Mouse (Mus musculus): ENCODE measurements around the gene Acsl4. TPM values are rescaled to one million over a fixed set of nuclear protein-coding genes. Genes with fewer than 3 reads are reported as not detected.

Acsl4 gene
- total RNA-seq (2021), result 10 to 100 TPM; 62.8 to 70.2 TPM
- long read RNA-seq, full-length matches to known transcripts, result 47 of 56 reads
- long read RNA-seq, partial matches to known transcripts, result 3 of 56 reads
- long read RNA-seq, other reads (novel, unspliced or antisense), result 6 of 56 reads

DNA sequence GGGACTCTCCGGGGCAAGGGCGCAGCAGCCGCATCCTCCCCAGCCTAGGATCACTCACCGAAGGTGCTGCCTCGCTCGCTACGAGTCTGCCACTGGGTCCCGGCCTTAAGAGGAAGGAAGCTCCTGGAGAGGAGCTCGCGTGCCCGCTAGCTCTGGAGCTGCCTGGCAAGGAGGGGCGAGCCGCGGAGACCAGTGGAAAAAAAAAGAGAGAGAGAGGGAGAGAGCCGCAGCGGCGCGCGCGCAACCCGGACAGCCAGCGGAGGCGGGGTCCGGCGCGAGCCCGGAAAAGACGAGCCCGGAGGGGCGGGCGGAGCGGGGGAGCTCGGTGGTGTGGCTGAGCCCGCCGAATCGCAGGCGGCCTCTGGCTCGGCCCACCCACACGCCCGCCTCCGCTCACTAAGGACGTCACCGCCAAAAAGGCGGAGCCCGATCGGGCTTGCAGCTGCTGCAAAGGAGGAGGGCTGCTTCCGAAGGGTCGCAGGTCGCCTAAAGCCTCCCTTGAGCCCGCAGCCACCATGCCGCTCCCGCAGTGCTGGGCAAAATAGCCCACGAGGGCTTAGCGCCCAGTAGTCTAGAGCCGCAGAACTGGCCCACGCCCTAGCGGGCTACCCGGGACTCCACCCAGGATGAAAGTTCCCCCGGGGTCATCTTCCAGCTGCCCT is at the start of gene Acsl4:
Gene Acsl4, minus strand, starts transcription at position 289 of the 662 bp plus-strand sequence.
- DNase-seq (ENCODE audit: low spot score in 2 of 2), result peak; percentile 82 to 85

DNA sequence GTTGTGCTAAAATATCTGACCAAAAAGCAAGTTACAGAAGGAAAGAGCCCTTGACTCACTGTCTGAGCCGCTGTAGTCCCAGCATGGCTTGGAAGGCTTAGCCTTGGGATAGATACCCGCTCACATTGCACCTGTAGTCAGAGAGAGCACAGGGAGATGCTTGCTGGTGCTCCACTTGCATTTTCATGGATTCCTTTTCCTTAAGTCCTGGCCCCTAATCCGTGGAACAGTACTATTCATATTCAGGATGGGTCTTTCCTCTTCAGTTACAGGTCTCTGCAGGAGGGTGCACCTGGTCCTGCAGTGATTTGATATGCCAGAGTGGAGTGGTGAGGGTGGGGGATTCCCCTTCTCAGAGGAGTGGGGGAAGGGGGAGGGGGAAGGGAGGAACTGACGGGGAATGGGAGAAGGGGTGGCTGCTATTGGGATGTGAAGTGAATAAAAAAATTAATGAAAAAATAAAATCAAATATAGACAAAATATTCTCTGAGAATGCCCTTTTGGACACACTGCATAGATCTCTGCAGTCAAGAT is 47.7 kb upstream of the Acsl4 start:
- DNase-seq (ENCODE audit: low spot score in 2 of 2), result no peak

DNA sequence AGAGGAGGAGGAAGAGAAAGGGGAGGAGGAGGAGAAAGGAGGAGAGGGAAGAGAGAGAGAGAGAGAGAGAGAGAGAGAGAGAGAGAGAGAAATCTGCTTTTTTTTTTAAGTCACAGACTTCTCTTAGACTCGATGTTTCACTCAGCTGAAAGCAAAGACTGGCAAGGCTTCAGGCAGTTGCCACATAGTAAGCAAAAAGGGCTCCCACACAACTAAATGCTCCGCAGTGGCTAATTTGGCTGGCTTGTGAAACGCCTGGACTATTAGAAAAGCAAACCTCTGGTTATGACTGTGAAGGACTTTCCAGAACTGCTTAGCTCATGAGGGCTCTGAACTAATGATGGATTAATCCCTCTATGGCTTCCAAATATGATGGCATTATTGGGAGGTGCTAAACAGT is 42.5 kb upstream of the Acsl4 start:
- no peak for DNase-seq (ENCODE audit: low spot score in 2 of 2)

- DNase-seq (ENCODE audit: low spot score in 2 of 2), result no peak
Measured at GRCm38 (mm10) chrX:142427111-142427510, 36.8 kb upstream of the Acsl4 start.

DNA sequence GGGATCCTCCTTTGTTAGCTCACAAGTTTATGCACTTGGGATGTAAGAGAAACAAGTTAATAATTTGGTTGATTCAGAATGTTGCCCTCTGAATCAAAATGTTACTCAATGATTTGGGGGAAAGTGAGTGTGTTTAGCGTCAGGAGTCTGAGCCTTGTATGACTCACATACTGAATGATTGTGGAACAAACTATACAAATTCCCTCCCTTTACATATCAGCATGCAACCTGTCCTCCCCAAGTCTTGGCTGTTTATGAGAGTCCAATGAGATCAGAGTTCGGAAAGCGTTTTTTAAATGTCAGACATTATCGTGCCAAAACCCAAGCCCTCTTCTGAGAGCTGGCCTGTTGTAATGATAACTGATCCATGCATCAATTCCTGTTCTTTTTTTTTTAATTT is 36.3 kb upstream of the Acsl4 start:
- no peak for DNase-seq (ENCODE audit: low spot score in 2 of 2)

DNA sequence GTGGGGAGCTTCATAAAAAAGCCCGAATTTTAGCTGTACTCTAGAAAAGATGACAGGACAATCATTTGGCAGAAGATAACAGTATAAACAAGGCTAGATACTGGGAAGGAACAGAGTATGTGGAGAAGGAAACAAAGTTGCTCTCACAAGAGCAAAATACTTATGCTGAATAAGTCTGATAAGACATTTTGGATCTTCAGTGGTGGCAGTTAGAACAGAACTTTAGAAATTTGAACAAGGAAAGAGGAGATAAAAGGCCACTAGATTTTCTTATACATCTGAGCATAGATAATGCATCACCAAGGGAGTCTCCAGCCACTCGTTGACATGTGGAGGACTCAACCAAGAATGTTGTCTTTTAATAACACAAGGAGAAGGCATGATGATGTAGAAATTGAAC is 23.5 kb upstream of the Acsl4 start:
- no peak for DNase-seq (ENCODE audit: low spot score in 2 of 2)

DNA sequence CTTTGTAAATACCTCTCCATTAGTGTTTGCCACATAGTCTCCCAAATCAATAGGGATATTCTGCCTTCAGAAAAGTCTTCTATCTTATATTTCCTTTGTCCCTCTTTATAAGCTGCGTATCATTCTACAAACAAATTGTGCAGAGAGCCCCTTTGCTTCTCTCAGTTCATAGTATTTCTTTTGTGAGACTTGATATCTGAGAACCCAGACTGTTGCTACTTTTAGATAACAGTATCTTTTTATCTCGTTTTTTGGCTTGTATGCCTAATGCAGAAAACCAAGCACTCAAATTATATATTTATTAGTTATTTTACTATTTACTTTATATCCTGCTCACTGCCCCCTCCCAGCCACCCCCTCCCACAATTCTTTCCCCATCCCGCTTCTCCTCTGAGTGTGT is 19.7 kb upstream of the Acsl4 start:
- no peak for DNase-seq (ENCODE audit: low spot score in 2 of 2)

DNA sequence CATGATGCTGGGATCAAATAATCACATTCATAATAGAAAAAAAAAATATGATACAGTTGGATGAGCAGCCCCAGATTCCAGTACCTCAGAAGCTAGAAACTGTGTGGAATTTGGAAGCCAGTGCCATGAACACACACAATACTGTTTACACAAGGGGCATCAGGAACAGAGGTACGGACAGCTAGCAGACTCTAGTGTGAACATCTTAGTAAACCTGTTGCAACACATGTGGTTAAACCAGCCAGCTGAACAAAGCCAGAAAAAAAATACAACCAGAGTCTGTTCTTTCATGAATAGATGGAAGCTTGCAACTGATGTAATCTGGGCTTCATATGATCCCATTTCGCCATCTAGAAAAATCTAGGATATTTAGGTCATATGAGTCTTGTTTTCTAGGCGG is 19.0 kb upstream of the Acsl4 start:
- DNase-seq (ENCODE audit: low spot score in 2 of 2), result no peak

GRCm38 (mm10) chrX:142403114-142403513 is 12.8 kb upstream of the Acsl4 start:
- DNase-seq (ENCODE audit: low spot score in 2 of 2), result no peak

DNA sequence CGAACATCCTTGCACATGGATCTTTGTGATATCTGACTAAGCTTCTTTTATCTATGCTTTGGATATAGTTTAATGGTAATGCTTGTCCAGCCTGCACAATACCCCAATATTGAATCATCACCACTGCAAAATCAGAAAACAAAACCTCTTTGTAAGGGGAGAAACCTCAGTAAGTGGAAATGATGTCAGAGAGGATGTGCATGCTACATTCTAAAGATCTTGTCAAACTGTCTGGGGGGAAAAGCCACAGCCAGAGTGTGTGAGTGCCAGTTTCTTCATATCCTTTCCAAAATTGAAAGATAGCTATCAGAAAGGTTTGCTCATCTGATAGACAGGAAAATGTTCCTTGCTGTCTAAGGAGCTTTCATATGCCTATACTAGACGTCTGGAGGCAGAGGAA is 8.3 kb upstream of the Acsl4 start:
- DNase-seq (ENCODE audit: low spot score in 2 of 2), result no peak

- no peak for DNase-seq (ENCODE audit: low spot score in 2 of 2)
Measured at GRCm38 (mm10) chrX:142390909-142391265, 552 bp upstream of the Acsl4 start.

DNA sequence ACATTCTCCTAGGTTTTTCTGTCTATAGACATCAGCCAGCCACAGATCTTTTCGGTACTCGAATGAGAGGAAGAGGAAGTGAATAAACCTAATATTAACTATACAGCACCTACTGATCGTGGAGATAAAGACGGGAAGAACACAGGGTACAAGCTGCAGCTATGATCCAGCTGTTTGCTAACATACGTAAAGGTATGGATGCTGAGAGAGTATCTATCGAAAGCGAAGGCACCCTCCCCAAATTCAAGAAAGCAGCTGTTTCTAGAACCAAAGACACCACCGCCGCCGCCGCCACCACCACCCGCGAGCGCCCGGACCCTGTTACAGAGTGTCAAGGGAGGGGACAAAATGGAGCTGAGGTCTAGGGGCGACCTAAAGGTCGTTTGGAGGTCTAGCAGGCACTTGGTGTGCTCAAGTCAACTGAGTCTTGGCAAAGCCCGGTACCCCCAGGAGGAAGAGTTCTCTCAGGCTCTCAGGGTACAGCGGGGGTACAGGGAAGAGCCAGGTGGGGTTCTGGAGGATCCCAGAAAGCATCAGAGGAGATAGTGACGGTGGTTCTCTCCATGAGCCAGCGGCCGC is 665 bp downstream of the Acsl4 start:
- DNase-seq (ENCODE audit: low spot score in 2 of 2), result peak in 1 of 2 experiments; percentile 12

GRCm38 (mm10) chrX:142388141-142388540 is 2.2 kb downstream of the Acsl4 start:
- DNase-seq (ENCODE audit: low spot score in 2 of 2), result no peak

DNA sequence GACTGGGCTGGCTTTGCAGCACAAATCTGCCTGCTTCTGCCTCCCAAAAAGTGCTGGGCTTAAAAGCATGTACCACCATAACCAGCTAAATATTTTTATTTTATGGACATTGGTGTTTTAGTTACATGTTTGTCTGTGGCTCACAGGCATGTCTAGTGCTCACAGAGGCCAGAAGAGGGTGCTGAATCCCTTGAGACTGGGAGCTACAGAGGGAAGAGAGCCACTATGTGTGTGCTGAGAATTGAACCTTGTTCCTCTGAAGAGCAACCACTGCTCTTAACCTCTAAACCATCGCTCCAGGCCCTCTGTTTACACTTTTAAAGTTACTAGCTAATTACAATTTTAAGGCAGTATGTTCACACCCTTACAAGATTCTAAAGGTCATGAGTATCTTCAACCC is 2.7 kb downstream of the Acsl4 start:
- DNase-seq (ENCODE audit: low spot score in 2 of 2), result no peak

GRCm38 (mm10) chrX:142384918-142385317 is 5.4 kb downstream of the Acsl4 start:
- DNase-seq (ENCODE audit: low spot score in 2 of 2), result no peak

DNA sequence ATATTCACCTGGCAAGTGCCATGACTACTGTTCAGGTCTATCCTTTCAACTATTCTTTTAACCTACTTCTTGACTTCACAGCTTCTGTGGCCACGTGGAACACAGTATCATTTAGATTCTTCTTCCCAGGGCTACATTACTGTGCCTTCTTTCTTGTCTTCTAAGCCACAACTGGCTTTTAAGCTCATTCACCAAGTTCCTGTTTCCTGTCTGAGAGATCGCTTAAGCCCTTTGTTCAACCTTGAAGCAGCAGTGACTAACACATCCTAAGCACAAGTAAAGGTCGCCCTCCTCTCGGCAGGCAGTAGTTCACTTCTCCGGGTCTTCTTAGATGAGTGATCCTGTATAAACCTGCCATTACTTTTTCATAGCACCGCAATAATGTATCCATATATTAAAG is 10.4 kb downstream of the Acsl4 start:
- DNase-seq (ENCODE audit: low spot score in 2 of 2), result no peak

GRCm38 (mm10) chrX:142378048-142378447 is 12.3 kb downstream of the Acsl4 start:
- no peak for DNase-seq (ENCODE audit: low spot score in 2 of 2)

DNA sequence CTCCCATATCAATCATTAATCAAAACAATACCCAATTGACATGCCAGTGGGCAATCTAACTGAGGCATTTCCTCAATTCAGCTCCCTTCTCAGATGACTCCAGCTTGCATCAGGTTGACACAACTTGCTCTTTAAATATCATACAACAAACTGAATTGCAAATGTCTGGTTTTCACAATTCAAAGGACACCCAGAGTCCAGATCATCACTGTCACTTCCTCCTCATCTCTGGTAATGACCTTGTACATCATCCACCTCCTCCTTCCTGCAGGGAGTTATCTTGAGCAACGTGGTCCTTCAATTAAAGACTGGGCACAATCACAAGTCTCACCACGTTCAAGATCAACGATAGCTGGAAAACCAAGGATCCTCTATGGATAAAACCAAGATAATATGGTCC is 13.0 kb downstream of the Acsl4 start:
- no peak for DNase-seq (ENCODE audit: low spot score in 2 of 2)

DNA sequence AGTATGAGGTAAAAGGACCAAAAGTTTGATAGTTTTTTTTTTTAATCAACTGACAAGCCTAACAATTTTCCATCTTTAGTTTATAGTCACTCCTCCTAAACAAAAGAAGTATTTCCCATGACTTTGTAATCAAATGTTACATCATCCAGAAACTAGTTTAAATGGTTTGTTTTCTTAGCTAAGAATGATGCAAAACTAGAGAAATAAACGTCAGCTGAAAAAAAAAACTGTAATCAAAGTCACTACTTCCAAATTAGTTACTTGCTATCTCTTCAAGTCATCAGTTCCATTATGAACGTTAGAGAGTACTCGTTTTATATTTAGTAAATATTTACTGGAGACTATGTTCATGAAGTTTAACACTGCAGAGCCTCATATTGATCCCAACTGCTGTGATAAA is 13.6 kb downstream of the Acsl4 start:
- no peak for DNase-seq (ENCODE audit: low spot score in 2 of 2)

DNA sequence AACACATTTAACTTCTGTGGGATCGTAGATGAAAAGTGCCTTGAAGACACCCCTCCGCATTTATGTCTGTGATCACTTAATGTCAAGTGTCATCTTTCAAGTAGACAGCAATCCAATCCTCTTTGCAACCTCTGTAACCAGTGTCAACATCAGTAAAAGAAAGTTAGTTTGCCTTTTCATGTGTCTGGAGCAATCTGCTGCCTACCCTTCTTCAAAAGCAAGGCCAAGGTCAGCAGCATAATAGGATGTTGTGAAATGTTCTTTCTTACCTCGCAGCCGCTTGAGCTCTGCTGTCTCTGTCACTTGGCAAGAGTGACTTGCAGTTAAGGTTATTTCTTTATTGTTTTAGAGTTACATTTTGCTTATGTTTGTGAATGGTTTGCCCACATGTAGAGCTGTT is 14.8 kb downstream of the Acsl4 start:
- DNase-seq (ENCODE audit: low spot score in 2 of 2), result no peak

GRCm38 (mm10) chrX:142372393-142372792 is 17.9 kb downstream of the Acsl4 start:
- peak in 1 of 2 experiments; percentile 51 for DNase-seq (ENCODE audit: low spot score in 2 of 2)

DNA sequence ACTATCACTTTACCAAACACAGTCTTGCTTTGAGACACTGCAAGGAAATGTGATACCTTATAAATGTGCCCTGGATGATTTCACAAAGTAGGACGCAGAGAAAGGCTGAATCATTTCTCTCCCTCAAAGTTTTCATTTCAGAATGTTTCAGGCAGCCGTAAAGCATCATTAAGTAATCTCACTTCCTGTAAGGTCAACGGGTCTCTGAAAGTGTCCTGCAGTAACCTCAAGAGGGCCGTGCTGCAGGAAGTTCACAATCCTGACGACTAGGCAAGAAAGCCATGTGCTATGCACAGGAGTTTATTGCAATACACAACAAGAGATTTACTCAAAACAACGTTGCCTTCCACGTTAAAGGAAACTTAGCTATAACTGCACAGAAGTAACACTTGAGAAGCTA is 20.4 kb downstream of the Acsl4 start:
- no peak for DNase-seq (ENCODE audit: low spot score in 2 of 2)

DNA sequence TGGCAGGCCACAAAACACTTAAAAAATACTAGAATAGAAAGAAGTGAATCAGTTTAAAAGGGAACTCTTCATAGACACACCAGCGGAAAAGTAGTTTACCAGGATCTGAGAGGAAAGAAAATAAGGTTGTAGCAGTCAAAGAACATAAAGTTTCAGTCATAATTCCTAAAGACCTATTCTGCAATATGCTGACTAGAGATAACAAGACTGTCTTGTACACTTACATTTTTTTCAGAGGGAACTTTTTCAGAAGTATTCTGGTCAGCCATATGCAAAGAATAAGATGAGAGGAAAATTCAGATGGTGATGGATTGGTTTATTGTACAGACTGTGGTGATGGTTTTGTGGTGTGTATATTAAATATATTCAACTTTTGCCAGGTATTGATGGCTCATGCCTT is 26.5 kb downstream of the Acsl4 start:
- no peak for DNase-seq (ENCODE audit: low spot score in 2 of 2)

Measured in layer of hippocampus, adult 18-20 months (tissue).